Mouse (Mus musculus) neutrophil, adult 59 days (primary cell): ENCODE data around the gene Pip5k1b. TPM values are rescaled to one million over a fixed set of nuclear protein-coding genes. Genes with fewer than 3 reads are reported as not detected.

Experiments
- total RNA-seq, 2 experiments: library from RNA; stranded (reverse); gene quantifications; 1 replicate in 1 of 2; 2 replicates in 1 of 2; pipeline ENCODE4 v1.2.4; 2023

Pip5k1b gene
- 10 to 100 TPM; 25.6 to 27.9 TPM for total RNA-seq

DNA sequence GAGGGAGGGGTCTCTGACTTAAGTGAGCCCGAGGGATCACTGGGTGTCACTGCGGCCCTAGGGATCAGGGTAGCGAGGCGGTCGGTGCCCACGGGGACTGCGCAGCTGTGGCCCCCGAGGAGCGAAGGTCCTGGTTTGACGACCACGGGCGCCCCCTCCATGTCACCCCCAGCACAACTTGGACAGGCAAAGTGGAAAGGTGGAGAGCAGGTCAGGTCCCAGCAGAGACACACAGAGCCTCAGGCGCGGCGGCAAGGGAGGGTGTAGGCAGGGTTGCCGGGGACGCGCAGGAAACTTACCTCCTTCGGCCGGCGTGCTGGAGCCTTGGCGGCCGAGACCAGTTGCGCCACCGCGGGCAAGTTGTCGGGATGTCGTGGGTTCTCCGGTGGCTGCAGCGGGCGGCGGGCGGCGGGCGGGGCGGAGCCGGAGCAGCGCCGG, at the start of gene Pip5k1b:
Gene Pip5k1b, minus strand, starts transcription at position 407 of the 438 bp plus-strand sequence.

GRCm38 (mm10) chr19:24476929-24477882, 78.5 kb downstream of the Pip5k1b start, which contains the start of gene Fam122a:
Gene Fam122a, minus strand, starts transcription at chr19:24477356.

DNA sequence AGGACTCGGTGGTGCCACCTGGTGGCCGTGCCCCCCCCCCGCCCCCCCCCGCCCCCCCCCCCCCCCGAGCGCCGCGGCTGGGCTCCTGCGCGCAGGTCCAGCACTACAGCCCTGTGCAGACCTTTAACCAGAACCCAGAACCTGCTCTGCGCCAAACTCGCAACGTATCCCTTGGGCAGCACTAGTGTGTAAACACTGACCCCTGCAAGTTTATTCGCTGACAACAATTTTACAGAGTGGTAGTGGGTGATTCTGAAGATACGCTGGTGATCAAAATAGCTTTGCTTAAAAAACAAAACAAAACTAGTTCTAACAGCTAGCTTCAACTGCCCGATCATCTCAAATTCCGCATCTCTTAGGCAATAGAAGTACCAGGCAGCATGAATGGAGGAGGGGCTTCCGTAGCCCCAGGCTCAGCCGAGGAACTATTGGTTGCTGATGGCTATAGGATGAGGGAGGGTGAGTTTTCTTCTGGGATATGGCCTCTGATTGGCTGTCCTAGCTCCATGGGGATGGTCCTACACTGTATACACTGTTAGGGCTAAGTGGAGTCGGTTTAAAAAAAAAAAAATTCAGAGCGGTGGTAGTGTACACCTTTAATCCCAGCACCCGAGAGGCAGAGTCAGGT, 275.0 kb downstream of the Pip5k1b start, which contains the start of gene Fxn:
Gene Fxn, minus strand, starts transcription at position 5 of the 628 bp plus-strand sequence.

Other genes with a start within 250 kb of the Pip5k1b start
- gene Fam122a, start 78.5 kb downstream of the Pip5k1b start, total RNA-seq = 10 to 100 TPM; 29.8 to 30.4 TPM
- gene Tmem252, start 118.1 kb upstream of the Pip5k1b start, total RNA-seq = not detected